Mouse (Mus musculus): ENCODE results near the gene Pard3.

DNA sequence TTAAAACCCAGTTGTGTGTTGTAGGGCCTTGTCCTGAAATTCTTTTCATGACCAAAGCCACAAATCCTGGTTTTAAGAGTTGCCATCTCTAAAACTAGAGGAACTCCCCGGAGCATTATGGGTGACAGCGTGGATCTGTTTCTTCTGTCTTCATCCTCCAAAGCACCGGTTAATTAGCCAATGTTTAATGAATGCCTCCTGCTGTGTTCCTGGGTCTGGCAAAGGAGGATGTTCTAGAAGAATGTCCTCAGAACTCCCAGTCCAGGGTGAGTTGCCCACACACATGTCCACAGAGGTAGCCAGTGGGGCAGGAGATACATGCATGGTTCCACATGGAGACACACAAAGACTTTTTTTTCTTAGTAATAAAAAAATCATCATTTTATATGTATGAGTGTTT lies 28.2 kb downstream of the Pard3 start:
- TF ChIP-seq CTCF (conservative IDR thresholded peaks at IDR 0.05 in 1 of 2, IDR thresholded peaks at IDR 0.05 in 1 of 2; ENCODE audit: low read depth in 2 of 2, low read length in 2 of 2) (no peak), EP300 (IDR thresholded peaks at IDR 0.05; ENCODE audit: low read length) (no peak), USF1 (IDR thresholded peaks at IDR 0.05; ENCODE audit: low read depth, low read length) (no peak), MAX (IDR thresholded peaks at IDR 0.05; ENCODE audit: low read length) (no peak), POLR2A (IDR thresholded peaks at IDR 0.05; ENCODE audit: low read depth, low read length) (no peak), E2F4 (IDR thresholded peaks at IDR 0.05; ENCODE audit: insufficient replicate concordance, low read depth, low read length) (no peak)
